Mouse (Mus musculus): Measurements from ENCODE around the gene Ebf3. TPM values are rescaled to one million over a fixed set of nuclear protein-coding genes. Genes with fewer than 3 reads are reported as not detected.

Gene Ebf3
- polyA plus RNA-seq, 1 experiment, result 1.9 TPM

GRCm38 (mm10) chr7:137240481-137240880, 73.8 kb downstream of the Ebf3 start:
- Histone ChIP-seq H3K27ac (ENCODE audit: insufficient read depth, low read depth, low read length) (no peak overlapping the region), H3K36me3 (ENCODE audit: control insufficient read depth, insufficient read depth, low read length) (no peaks in the 10 kb centered on the region), H3K4me3 (ENCODE audit: insufficient read depth, low read depth, low read length) (no peak overlapping the region), H3K4me1 (ENCODE audit: control insufficient read depth, insufficient read depth, low read length) (no peaks in the 10 kb centered on the region), H3K27me3 (replicated peaks; ENCODE audit: control insufficient read depth, insufficient read depth, low read length) (no peaks in the 10 kb centered on the region)
- TF ChIP-seq POLR2A (IDR thresholded peaks at IDR 0.05; ENCODE audit: low read depth, low read length) (no peak), CTCF (conservative IDR thresholded peaks at IDR 0.05; ENCODE audit: insufficient read depth, insufficient read length, low read depth, low read length) (no peak)
- WGBS, result 74% methylated on average over 8 of the region's 8 CpGs
- no peak for DNase-seq

GRCm38 (mm10) chr7:137239542-137240133, 74.6 kb downstream of the Ebf3 start:
- no peak overlapping the region for H3K4me3 ChIP-seq (ENCODE audit: insufficient read depth, low read depth, low read length)
- no peak overlapping the region for H3K27ac ChIP-seq (ENCODE audit: insufficient read depth, low read depth, low read length)
- no peaks in the 10 kb centered on the region for H3K36me3 ChIP-seq (ENCODE audit: control insufficient read depth, insufficient read depth, low read length)
- no peaks in the 10 kb centered on the region for H3K4me1 ChIP-seq (ENCODE audit: control insufficient read depth, insufficient read depth, low read length)
- no peak for DNase-seq
- TF ChIP-seq CTCF (conservative IDR thresholded peaks at IDR 0.05; ENCODE audit: insufficient read depth, insufficient read length, low read depth, low read length) (no peak), POLR2A (IDR thresholded peaks at IDR 0.05; ENCODE audit: low read depth, low read length) (no peak)
- 61% methylated on average over 5 of the region's 5 CpGs for WGBS
- no peaks in the 10 kb centered on the region for H3K27me3 ChIP-seq (replicated peaks; ENCODE audit: control insufficient read depth, insufficient read depth, low read length)

DNA sequence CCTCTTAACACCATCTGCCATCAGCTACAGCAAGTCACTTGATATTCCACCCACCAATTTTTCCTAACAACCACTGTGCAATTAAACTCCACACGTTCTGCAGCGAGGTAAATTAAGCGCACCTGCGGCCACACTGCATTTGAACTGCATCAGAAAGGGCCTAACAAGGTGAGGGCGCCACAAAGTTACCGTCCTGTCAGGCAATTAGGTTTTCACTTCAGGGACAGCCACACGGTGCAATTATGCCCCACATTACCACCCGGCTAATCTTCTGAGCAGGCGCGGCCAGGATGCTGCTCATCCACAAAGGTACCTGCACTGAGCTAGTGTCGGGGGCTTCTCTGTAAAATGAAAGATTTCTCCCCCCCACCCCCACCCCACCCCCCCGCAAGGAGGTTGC, 76.8 kb downstream of the Ebf3 start:
- no peaks in the 10 kb centered on the region for H3K27me3 ChIP-seq (replicated peaks; ENCODE audit: control insufficient read depth, insufficient read depth, low read length)
- no peaks in the 10 kb centered on the region for H3K36me3 ChIP-seq (ENCODE audit: control insufficient read depth, insufficient read depth, low read length)
- WGBS, result 56% methylated on average over 12 of the region's 12 CpGs
- TF ChIP-seq POLR2A (IDR thresholded peaks at IDR 0.05; ENCODE audit: low read depth, low read length) (no peak), CTCF (conservative IDR thresholded peaks at IDR 0.05; ENCODE audit: insufficient read depth, insufficient read length, low read depth, low read length) (no peak)
- no peak overlapping the region for H3K27ac ChIP-seq (ENCODE audit: insufficient read depth, low read depth, low read length)
- H3K4me1 ChIP-seq (ENCODE audit: control insufficient read depth, insufficient read depth, low read length), result no peaks in the 10 kb centered on the region
- no peak overlapping the region for H3K4me3 ChIP-seq (ENCODE audit: insufficient read depth, low read depth, low read length)
- no peak for DNase-seq

DNA sequence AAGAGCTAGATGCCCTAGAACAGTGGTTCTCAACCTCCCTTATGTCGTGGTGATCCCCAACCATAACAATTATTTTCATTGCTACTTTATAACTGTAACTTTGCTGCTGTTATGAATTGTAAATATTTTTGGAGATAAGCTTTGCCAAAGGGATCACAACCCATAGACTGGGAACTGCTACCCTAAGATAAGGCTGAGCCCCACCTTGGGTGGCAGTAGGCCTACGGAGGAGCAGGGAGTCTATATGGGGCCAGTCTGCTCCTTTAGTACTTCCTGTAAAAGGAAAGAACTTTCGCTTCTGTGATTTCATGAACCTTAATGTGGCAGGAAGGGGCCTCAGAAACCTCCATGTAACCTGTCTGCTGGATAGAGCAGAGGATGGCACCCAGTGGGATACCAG, 90.4 kb downstream of the Ebf3 start:
- TF ChIP-seq CTCF (conservative IDR thresholded peaks at IDR 0.05; ENCODE audit: insufficient read depth, insufficient read length, low read depth, low read length), result no peak
- no peak for TF ChIP-seq POLR2A (IDR thresholded peaks at IDR 0.05; ENCODE audit: low read depth, low read length)
- no peaks in the 10 kb centered on the region for H3K27me3 ChIP-seq (replicated peaks; ENCODE audit: control insufficient read depth, insufficient read depth, low read length)
- H3K4me3 ChIP-seq (ENCODE audit: insufficient read depth, low read depth, low read length), result no peak overlapping the region
- no peak for DNase-seq
- 95% methylated on average over 3 of the region's 3 CpGs for WGBS
- no peak overlapping the region for H3K27ac ChIP-seq (ENCODE audit: insufficient read depth, low read depth, low read length)
- no peaks in the 10 kb centered on the region for H3K4me1 ChIP-seq (ENCODE audit: control insufficient read depth, insufficient read depth, low read length)
- H3K36me3 ChIP-seq (ENCODE audit: control insufficient read depth, insufficient read depth, low read length), result no peaks in the 10 kb centered on the region

GRCm38 (mm10) chr7:137222831-137223505, 91.3 kb downstream of the Ebf3 start:
- WGBS, result 90% methylated on average over 6 of the region's 6 CpGs

DNA sequence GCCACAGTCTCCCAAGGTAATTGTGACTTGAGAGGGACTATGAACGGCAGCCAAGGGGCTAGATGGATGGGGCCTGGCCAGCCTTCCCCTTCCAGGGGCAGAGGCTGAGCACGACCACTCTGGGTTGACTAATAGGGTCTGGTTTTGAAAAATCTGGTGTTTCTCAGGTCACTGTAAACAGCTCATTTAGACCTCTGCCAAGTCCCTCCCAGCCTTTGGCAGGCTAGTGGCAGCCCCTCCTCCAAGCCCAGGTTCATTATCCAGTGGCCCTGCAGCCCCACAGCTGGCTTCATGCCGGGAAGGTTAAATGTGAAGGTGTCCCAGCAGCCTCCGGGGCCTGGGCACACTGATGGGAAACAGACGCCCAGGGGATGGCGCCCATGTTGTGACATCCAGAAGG, 92.6 kb downstream of the Ebf3 start:
- DNase-seq, result peak; percentile 64
- Histone ChIP-seq H3K27ac (ENCODE audit: insufficient read depth, low read depth, low read length) (no peak overlapping the region), H3K4me3 (ENCODE audit: insufficient read depth, low read depth, low read length) (no peak overlapping the region), H3K36me3 (ENCODE audit: control insufficient read depth, insufficient read depth, low read length) (no peaks in the 10 kb centered on the region), H3K4me1 (ENCODE audit: control insufficient read depth, insufficient read depth, low read length) (no peaks in the 10 kb centered on the region), H3K27me3 (replicated peaks; ENCODE audit: control insufficient read depth, insufficient read depth, low read length) (no peaks in the 10 kb centered on the region)
- 33% methylated on average over 6 of the region's 6 CpGs for WGBS
- TF ChIP-seq CTCF (conservative IDR thresholded peaks at IDR 0.05; ENCODE audit: insufficient read depth, insufficient read length, low read depth, low read length) (no peak), POLR2A (IDR thresholded peaks at IDR 0.05; ENCODE audit: low read depth, low read length) (no peak)

More at GRCm38 (mm10) chr7:137222831-137223505, 91.3 kb downstream of the Ebf3 start:
- Histone ChIP-seq H3K27me3 (replicated peaks; ENCODE audit: control insufficient read depth, insufficient read depth, low read length) (no peaks in the 10 kb centered on the region), H3K36me3 (ENCODE audit: control insufficient read depth, insufficient read depth, low read length) (no peaks in the 10 kb centered on the region), H3K4me3 (ENCODE audit: insufficient read depth, low read depth, low read length) (no peak overlapping the region), H3K27ac (ENCODE audit: insufficient read depth, low read depth, low read length) (no peak overlapping the region), H3K4me1 (ENCODE audit: control insufficient read depth, insufficient read depth, low read length) (no peaks in the 10 kb centered on the region)
- no peak for TF ChIP-seq CTCF (conservative IDR thresholded peaks at IDR 0.05; ENCODE audit: insufficient read depth, insufficient read length, low read depth, low read length)
- no peak for TF ChIP-seq POLR2A (IDR thresholded peaks at IDR 0.05; ENCODE audit: low read depth, low read length)
- DNase-seq, result no peak

GRCm38 (mm10) chr7:137220436-137220835, 93.8 kb downstream of the Ebf3 start:
- Histone ChIP-seq H3K4me1 (ENCODE audit: control insufficient read depth, insufficient read depth, low read length) (no peaks in the 10 kb centered on the region), H3K36me3 (ENCODE audit: control insufficient read depth, insufficient read depth, low read length) (no peaks in the 10 kb centered on the region), H3K27me3 (replicated peaks; ENCODE audit: control insufficient read depth, insufficient read depth, low read length) (no peaks in the 10 kb centered on the region), H3K4me3 (ENCODE audit: insufficient read depth, low read depth, low read length) (no peak overlapping the region), H3K27ac (ENCODE audit: insufficient read depth, low read depth, low read length) (no peak overlapping the region)
- TF ChIP-seq POLR2A (IDR thresholded peaks at IDR 0.05; ENCODE audit: low read depth, low read length), result no peak
- no peak for TF ChIP-seq CTCF (conservative IDR thresholded peaks at IDR 0.05; ENCODE audit: insufficient read depth, insufficient read length, low read depth, low read length)
- 94% methylated on average over 4 of the region's 4 CpGs for WGBS
- no peak for DNase-seq
